Mouse (Mus musculus): Measurements from ENCODE around the gene Ctla2b.
"Not testable (repeated sequence)": the region's sequence is repeated elsewhere in the genome, so short reads cannot be mapped to it uniquely, and the experiment has no call there.

Ctla2b gene

GRCm38 (mm10) chr13:60897328-60897727, at the start of gene Ctla2b:
TSS of gene Ctla2b (minus strand) at chr13:60897447.
- peak; percentile 3 to 7 for DNase-seq

- not testable (repeated sequence) for DNase-seq
These were observed 44.6 kb upstream of the Ctla2b start, which contains the start of gene Tpbpa for GRCm38 (mm10) chr13:60941884-60942283. TSS of gene Tpbpa (minus strand) at chr13:60941984.

DNA sequence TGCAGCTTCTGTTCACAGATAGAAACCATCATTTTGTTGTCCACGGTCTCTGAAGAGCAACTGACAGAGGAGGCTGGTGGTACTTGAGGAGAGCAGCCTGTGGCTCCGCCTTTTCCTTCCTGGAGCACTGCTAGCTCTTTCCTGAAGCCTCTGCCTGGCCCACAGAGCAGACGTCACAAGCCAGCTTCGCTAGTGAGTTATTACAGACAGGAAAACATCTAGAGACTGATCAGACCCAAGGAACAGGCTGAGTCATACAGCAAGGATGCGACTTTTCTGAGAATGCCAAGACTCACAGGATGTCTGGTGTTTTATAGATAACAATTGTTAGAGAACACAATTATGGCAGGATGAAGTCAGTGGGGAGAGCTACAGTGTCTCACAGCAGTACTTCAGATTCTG, 39.3 kb upstream of the Ctla2b start, which contains the start of the genes Gm49391 and Ctla2a:
Gm49391 (minus strand) TSS at position 72 of the 402 bp plus-strand sequence.
Ctla2a (minus strand) TSS at position 126 of the 402 bp plus-strand sequence.
- DNase-seq, result peak; percentile 2 to 15

DNA sequence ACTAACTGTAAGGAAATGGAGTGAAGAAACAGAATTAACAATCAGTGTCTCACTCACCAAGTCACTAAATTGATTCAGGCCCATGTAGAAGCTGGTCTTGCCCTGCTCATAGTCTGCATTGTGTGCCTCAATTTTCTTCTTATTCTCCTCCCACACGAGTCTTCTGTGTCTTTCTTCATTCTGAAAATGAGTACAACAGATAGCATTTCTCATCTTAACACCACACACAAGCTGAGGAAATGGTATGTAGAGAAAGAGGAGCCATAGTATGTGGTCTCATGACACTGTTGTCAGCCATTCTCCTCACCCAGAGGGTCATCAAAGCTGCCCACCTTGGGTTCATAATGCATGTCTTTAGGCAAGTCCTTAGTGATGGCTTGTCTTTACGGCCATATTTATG, 38.2 kb upstream of the Ctla2b start, which contains the start of gene Gm49393:
Gm49393 (minus strand) TSS at position 101 of the 400 bp plus-strand sequence.
- not testable (repeated sequence) for DNase-seq

DNA sequence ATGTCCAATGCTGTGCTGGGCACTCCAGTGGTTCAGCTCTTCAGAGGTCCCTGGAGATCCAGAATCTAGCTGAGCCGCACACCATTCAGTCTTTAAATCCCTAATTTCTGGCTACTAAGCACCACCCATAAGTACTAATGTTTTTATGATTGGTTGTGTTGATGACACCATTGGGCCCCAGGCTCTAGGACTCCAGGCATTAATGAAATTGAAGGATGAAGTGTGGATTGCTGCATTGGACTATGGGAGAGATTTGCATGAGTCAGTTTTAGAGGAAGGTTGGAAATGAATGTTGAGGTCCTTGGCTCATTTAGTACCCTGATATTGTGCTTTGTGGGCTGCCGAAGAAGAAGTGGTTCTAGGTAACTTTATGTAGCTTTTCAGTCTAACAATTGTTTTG, 7.5 kb upstream of the Ctla2b start, which contains the start of gene Tpbpb:
Tpbpb (minus strand) TSS at position 101 of the 400 bp plus-strand sequence.
- DNase-seq, result not testable (repeated sequence)

- DNase-seq, result not testable (repeated sequence)
These were observed 453 bp downstream of the Ctla2b start, which contains the start of gene Gm49392 for GRCm38 (mm10) chr13:60896794-60897193. TSS of gene Gm49392 (minus strand) at chr13:60896894.

DNA sequence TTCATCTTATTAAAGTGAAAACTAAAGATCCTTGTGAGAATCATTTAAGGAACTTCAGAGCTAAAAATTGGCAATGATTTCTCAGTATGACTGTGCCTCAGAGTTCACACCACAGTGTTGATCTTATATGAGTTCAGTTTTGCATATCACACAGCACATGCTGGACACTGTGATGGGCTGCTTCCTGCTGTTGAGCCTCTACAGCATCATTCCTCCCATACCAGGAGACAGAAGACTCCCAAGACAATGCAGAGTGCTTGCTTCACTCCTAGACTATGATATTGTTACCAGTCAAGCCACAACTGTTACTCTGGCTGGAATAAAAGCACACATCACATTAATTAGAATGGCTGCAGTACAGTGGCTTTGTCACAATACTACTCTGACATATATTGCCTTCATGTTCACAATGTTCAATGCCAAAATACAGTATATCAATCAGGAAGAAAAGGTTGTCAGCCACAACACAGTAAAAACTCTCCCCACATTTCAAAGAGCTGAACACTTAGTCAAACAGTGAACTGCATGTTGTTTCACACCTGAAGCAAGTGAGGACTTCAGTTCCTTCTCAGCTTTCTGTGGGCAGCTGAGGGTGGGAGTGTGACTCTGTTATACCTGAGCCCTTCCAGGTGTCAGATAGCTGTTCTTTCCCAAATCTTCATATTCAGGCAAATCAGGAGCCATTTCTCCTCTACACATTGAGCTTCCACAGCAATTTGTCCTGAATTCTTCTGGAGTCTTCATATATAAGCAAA, 1.7 kb downstream of the Ctla2b start:
- no peak for DNase-seq

- DNase-seq, result no peak
These were observed 4.9 kb downstream of the Ctla2b start for GRCm38 (mm10) chr13:60892301-60892700.

- DNase-seq, result no peak
These were observed 33.0 kb downstream of the Ctla2b start, which contains the start of gene 4930486L24Rik for GRCm38 (mm10) chr13:60864281-60864680. TSS of gene 4930486L24Rik (minus strand) at chr13:60864475.

DNA sequence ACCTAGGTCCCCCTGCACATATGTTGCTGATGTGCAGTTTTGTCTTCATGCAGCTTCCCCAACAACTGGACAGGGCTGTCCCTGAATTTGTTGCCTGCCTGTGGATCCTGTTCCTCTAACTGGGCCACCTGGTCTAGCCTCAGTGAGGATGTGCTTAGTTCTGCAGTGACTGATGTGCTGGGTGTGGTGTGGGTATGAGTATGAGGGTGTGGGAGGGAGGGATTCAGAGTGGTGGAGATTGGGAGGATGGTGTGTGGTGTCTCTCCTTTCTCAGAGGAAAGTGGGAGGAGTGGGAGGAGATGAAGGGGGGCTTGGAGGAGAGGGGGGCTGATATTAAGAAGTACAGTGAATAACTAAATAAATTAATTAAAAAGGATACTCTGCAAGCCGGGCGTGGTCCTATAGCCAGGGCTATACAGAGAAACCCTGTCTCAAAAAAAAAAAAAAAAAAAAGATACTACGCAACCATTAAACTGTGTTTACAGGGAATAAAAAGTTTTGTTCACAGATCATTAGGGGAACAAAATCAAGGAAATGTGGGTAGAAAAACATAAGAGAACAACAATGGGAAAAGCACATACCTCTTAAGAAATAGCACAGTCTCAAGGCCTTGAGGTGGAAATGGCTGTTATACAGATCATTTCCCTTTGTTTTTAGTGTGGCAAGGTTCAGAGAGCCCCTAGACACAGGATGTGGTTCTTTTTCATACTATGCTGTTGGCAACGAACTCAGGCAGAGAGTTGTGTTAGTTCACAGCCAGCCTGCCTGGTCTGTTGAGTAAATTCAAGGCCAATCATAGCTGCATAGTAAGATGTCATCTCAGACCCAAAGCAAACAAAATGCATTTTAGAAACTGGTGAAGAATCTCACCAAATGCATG, 48.8 kb downstream of the Ctla2b start:
- peak; percentile 14 to 66 for DNase-seq

All from thymus, adult 18-20 months (tissue).